Mouse (Mus musculus): ENCODE data around the gene Chmp5.

- TF ChIP-seq CTCF (IDR thresholded peaks at IDR 0.05; ENCODE audit: insufficient read depth, low read length) (no peak), POLR2A (IDR thresholded peaks at IDR 0.05; ENCODE audit: borderline replicate concordance, extremely low read depth, low read depth, low read length) (no peak)
These were observed 27.5 kb downstream of the Chmp5 start for GRCm38 (mm10) chr4:40975678-40976077.
